Mouse (Mus musculus): ENCODE results near the gene Entpd3.

The Entpd3 gene

DNA sequence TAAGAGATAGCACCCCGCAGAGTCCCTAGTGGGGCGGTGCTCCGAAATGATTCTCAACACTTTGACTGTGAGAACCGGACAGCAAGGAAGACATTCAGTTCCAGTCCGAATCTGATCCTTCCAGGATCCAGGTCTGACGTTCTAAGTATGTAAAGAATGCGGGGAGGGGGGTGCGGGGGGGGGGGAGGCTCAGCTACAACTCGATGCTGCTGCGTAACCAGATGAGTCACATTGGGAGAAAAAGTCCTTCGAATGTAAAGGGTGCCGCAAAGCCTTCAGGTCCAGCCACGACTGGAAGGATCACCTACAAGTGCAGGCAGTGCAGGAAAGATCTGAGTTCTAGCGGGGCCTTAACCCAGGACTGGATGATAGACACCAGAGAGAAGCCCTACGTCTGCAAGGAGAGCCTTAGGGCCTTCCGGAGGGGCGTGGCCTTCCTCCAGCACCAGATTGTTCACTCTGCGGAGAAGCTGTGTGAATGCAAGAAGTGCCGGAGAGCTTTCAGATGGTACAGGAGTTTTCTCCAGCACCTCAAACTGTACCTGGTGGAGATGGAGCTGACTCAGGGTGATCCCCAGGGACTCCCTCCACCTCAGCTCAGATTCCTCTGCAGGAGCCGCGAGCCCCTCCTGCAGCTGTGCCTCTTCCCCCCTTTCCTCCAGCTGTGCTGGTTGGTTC lies 42.5 kb downstream of the Entpd3 start:
- DNase-seq (ENCODE audit: low spot score), result peak; percentile 83

DNA sequence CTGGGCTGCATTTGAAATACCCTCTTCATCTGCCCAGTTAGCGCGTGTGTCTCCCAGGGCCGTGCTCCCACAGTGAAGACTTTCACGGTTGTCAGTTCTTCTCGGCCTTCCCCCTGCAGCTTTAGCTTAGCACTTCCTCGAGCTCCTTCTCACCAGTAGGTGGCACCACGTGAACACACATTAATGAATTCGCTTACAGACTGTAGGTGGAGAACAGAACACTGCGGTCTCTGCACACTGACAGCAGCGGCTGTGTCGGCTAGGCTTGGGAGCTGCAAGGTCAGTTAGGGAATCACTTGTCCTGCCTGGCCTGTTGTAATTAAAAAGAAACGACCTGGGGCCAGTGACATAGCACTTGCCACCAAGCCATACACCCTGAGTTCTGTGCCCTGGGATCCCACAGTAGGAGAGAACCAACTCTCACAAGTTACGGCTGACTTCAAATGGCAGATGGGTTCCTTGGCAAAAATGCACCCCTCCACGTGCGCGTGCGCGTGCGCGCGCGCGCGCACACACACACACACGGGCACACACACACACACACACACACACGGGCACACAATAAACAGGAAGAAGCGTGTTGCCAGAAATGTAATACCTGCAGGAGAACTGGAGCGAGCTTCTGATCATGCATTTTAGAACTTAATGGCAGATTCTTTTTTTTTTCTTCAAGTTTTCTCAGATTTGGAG lies 43.1 kb downstream of the Entpd3 start:
- DNase-seq (ENCODE audit: low spot score), result peak; percentile 89

DNA sequence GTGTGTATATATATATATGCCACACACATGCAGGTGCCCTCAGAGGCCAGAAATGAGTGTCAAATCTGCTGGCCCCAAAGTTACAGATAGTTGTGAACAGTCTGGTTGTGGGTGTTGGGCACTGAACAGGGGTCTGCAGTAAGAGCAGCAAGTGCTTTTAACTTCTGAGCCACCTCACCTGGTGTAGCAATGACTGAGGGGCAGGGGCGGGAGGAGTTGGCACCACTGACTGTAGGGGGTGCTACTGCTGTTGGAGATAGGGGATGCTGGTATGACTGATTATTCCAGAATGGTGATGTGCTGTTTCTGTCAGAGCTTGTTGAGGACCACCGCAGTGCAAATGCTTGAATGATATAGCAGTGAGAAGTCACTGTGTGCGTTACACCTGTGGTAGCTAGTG lies 43.7 kb downstream of the Entpd3 start:
- no peak for DNase-seq (ENCODE audit: low spot score)

DNA sequence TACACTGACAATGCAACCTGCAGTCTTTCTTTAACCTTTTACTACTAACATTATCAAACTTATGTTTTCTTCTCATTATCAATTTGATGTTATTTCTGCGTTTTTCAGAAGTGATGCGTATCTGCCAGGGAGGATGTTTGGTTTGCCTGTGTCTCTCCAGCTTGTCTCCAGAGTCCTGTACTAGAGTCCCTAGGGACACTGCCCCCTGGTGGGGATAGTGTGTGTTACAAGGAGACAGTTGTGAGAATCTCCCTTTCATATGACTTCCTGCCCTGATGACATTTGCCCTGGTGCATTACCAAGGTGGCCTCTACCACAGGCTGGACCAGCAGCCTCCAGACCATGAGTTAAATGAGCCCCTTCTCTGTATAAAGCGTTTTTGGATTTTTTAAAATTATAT lies 46.9 kb downstream of the Entpd3 start:
- peak; percentile 60 for DNase-seq (ENCODE audit: low spot score)

DNA sequence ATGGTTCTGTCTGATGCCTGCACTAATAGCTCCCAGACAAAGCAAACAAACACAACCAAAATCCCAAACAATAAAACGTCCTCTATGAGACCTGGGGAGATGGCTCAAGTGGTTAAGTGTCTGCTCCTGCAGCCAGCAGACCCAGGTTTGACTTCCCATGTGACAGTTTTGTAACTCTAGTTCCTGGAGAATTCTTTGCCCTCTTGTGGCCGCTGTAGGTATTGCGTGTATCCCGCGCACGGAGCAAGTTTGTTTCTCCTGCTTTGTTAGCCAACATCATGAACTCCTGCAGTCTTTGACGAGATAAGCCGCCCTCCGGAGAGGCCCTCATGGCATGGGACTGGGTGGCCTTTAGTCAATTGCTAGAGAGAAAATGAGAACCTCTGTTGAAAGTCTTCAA lies 51.9 kb downstream of the Entpd3 start:
- peak; percentile 75 for DNase-seq (ENCODE audit: low spot score)

DNA sequence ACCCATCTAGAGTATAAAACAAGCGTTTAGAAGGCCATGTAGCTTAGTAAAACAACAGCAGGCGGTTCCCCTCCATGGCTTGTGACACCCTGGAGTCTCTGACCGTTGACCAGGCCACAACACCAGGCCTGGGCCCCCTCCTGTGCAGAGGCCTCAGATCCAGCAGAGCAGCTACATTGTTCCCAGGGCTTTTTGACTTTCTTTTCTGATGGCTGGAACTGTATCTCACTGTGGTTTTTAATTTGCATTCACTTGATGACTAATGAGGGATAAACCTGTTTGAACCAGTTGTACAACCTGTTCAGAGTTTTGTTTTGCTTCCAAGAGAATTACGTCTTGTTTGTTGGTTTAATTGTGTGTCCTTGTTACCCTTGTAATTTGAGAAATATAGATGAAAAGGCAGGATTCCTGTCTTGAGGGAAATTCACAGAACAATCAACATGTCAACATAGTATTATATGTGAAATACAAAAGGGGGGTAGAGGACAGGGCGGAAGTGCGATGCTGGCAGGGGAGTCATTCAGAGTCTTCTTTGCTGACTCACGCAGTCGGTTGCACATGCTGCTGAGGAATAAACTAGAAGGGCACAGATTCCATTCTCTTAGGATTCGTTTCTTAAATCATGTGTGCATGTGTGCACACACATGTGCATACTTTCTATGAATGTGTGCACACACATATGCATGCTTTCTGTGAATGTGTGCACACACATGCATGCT lies 53.9 kb downstream of the Entpd3 start:
- DNase-seq (ENCODE audit: low spot score), result no peak

DNA sequence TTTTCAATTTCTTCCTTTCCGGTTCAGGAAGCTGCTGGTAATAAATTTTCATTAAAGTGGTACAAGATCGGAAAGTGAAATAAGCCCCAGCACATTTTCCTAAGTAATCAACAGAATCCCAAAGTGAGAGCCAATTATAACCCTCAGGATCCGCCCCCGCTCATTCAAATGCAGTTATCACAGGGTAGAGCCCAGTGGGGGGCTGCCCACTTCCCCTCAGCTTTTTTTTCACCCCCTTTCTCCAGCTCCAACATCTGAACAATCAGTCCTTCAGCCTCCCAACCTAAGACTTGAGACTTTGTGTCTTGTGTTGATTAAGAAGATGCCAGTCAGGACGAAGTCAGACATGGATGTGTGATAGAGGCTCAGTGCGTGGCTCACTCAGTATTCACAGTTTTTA lies 55.2 kb downstream of the Entpd3 start:
- DNase-seq (ENCODE audit: low spot score), result no peak

DNA sequence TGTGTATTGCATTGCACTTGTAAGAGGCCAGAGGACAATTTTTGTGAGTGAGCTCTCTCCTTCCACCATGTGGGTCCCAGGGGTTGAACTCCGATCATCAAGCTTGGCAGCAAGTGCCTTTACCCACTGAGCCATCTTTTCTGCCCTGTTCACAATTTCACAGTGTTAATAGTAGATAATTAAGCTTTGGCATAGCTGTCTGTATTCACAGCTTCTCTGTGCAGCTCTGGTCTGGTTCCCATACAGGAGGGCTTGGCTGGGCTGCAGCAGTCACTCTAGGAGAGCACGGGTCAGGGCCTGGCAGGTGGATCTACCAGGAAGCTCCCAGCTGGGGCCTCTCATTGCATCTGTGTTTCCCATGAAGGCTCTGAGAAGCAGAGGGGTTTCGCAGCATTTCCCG lies 55.7 kb downstream of the Entpd3 start:
- no peak for DNase-seq (ENCODE audit: low spot score)

DNA sequence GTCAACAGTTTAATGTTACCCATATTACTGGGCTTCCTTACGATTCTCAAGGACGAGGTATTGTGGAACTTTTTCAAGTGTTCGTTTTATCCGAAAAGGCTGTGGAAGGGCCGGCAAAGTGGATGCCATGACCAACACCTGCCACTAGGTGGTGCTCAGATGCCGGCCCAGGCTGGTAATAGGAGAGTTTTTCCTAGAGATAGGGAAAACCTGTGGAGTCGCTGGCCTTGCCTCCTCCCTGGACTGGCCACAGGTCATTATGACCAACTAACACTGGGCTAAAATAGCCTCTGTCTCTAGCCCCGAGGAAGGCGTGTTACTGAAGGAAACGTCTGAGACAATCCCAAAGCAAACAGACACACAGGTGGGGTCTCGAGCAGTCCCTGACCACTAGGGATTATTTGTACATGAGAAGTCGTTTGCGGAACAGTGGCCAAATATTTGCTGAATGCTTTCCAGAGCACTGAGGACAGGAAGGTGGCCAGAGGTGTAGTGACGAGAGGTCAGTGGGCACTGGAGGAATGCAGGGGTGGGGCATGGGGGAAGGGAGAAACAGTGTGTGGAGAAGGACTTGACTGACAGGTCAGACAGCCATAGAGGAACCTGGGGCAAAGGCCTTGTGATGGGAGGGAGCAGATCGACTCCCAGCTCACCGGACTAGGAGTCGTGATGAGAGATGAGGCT lies 62.0 kb downstream of the Entpd3 start:
- peak; percentile 93 for DNase-seq (ENCODE audit: low spot score)

DNA sequence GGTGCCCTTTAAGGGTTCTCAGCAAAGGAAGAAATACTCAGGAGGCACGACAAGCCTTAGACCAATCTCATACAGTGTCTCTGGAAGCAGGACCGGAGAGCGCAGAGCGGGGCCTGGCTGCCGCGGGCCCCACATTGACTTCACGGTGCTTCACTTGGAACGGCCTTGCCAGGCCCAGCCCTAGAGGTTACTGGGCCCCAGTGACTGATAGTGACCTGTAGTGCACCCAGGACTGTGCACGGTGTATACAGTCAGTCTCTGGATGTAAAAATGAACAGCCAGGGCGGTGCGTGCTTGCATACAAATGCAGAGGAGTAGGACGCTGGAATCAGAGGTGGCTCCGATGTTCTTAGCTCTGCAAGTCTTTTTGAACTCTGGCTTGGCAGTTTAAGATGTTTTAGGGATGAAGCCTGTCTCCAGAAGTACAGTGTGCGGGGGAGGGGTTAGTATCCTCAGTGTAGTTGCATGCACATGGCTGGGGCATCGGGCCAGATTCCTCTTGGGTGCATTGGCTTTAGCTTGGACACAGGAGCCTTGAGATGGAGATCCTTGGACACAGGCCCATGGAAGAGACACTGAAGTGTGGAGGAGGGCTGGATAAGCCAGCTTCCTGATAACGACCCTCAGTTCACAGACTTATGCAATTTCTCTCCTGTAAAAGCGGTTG lies 62.7 kb downstream of the Entpd3 start:
- no peak for DNase-seq (ENCODE audit: low spot score)

DNA sequence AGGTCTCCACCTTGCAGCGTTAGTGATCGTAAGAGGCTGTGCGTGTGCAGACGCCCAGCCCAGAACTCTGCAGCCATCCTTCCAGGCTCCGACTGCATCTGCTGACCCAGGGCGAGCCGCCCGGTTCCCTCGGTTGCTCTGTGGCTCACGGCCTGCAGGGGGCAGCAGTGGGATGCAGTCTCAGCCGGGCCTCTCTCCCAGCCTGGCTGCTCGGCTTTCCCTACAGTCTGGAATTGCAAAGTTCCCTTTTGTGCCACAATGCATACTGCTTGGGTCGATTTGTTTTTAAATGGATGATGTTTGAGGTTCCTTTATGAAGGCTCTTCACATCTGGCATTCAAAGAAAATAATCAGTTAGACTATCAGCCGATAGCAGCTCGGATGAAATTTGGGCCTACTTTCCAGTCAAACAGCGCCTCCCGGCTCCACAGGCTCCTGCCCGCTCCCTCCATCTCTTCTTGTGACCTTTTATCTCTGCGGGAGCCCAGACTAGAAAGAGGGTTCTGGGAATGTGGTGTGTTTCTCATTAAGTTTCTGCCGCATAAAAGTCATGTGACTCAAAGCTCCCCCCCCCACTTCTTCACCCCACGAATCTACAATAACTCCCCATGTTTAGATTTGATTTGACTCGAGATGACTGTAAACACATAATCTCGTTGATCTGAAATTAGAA lies 63.4 kb downstream of the Entpd3 start:
- DNase-seq (ENCODE audit: low spot score), result peak; percentile 83

DNA sequence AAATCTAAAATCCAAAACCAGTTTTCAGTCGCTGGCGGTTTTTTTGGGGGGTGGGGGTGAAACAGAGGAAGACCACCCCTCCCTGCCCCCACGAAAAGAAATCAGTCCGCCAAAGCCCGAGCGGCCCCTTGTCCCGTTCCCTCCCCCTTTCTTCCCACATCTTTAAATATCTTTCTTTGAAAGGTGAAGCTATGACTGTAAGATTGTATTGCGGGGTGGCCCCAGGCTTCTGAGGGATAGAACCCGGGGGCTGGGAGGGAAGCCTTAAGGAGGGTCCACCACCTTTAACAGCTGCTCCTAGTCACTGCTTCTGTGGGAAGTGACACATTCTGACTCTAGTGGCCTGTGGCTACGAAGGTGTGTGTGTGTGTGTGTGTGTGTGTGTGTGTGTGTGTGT lies 63.9 kb downstream of the Entpd3 start:
- DNase-seq (ENCODE audit: low spot score), result no peak

DNA sequence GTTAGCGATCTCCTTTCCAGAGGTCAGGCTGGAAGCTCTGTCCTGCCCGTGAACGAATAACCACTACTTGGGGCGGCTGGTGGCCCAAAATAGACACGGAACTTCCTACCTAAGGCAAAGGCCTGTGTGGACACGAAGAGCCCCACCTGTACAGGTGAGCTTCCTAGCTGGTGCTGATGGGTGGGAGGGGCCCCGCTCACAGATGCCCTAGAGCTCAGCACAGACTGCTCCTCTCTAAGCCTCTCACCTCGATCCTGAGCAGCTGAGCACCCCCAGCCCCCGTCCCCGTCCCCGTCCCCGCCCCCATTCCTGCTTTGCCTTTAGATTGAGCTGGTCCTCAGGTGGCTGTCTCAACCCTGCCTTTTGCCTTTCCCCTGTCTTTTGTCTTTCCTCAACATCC lies 64.3 kb downstream of the Entpd3 start:
- no peak for DNase-seq (ENCODE audit: low spot score)

DNA sequence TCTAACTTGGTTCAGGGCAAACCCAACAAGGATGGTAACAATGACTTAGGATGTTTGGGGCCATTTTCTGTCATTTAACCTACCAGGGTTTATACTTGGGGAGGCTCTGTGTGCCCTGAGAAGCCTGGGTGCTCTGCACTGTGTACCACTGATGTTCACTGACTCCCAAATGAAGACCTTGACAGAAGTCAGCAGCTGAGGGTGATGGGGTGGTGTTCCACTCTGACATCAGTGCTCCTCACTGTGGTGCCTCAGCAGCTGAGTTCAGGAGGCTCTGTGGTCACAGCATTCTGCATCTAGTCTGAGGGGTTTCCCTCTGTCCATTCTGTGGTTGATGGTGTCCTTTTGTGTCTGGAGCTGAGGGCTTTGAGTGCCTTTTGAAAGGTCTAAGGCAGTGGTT lies 71.4 kb downstream of the Entpd3 start:
- DNase-seq (ENCODE audit: low spot score), result no peak

DNA sequence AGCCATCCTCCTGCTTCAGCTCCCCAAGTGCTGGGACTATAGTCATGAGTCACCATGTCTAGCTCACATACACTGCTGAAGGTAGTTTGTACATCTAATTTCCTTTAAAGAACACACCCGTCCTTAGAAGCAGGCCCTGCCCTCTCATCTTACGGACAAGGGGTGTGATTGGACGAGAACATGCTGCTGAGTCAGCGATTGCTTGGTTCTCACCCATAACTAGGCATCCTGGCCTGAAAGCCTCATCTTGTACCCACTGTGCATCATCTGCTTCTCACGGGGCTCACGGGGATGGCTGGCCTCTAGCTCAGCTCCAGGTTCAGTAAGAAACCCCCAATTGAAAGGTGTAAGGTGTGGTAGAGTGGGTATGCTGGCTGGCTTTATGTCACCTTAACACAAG lies 74.4 kb downstream of the Entpd3 start:
- DNase-seq (ENCODE audit: low spot score), result no peak
